Mouse (Mus musculus): ENCODE measurements around the gene Cln5. TPM values are rescaled to one million over a fixed set of nuclear protein-coding genes. Genes with fewer than 3 reads are reported as not detected.

The Cln5 gene
- total and polyA plus RNA-seq, 2 experiments from 2014 or later = 14.7 to 21.8 TPM

DNA sequence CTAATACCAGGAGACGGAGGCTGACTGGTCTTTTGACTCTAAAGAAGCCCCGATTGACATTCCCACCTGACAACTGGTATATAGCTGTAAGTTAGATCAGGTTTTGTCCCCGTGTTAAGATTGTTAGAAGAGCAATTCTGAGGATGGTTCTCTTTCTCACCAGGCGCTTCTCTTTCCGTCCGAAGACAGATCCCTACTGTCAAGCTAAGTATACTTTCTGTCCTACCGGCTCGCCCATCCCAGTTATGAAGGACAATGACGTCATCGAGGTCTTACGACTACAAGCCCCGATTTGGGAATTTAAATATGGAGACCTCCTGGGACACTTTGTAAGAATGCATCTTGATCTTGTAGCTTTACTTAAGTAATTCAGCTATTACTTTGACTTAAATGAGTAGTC is 1.5 kb downstream of the Cln5 start:
- Histone ChIP-seq H3K36me3 (replicated peaks; ENCODE audit: control insufficient read depth, insufficient read depth, low read length) (peaks cover 27% of the 10 kb centered on the region), H3K27me3 (ENCODE audit: control insufficient read depth, insufficient read depth, low read length) (no peaks in the 10 kb centered on the region), H3K4me3 (ENCODE audit: low read depth, low read length) (no peak overlapping the region), H3K4me1 (ENCODE audit: control insufficient read depth, insufficient read depth) (no peaks in the 10 kb centered on the region), H3K9me3 (replicated peaks; ENCODE audit: control insufficient read depth, low read length) (no peaks in the 10 kb centered on the region), H3K4me2 (ENCODE audit: low read depth, low read length) (no peak overlapping the region), H3K9ac (replicated peaks; ENCODE audit: low read depth, low read length) (no peak overlapping the region), H3K27ac (ENCODE audit: low read depth) (no peak overlapping the region)
- ATAC-seq (ENCODE audit: insufficient read depth, low read depth) (no peak), DNase-seq (ENCODE audit: low spot score) (no peak)
- WGBS = 90% methylated on average over 12 of the region's 12 CpGs
- TF ChIP-seq EP300 (IDR thresholded peaks at IDR 0.05; ENCODE audit: low read depth) (no peak), CTCF (IDR thresholded peaks at IDR 0.05; ENCODE audit: low read depth) (no peak)

DNA sequence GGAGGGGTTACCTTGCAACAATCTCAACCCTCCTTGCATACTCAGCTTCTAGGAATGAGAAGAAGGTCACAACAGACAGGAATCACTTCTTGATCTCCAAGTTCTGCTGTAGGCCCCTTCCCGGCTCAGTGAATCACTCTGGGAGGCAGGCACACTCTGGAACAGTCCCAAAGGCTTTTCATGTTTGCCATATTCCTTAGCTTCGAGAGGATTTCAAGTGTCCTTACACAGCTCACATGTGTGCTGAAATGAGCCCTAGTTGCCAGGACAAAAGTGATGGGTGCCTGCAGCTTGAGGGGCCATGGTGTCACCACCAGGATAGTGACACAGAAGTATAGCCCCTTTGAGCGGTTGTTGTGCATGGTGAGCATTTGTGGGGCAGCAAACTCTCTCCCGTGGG is 2.7 kb downstream of the Cln5 start:
- H3K4me1 ChIP-seq (ENCODE audit: control insufficient read depth, insufficient read depth) = no peaks in the 10 kb centered on the region
- H3K9ac ChIP-seq (replicated peaks; ENCODE audit: low read depth, low read length) = no peak overlapping the region
- no peak for TF ChIP-seq EP300 (IDR thresholded peaks at IDR 0.05; ENCODE audit: low read depth)
- TF ChIP-seq CTCF (IDR thresholded peaks at IDR 0.05; ENCODE audit: low read depth) = no peak
- no peaks in the 10 kb centered on the region for H3K9me3 ChIP-seq (replicated peaks; ENCODE audit: control insufficient read depth, low read length)
- H3K27me3 ChIP-seq (ENCODE audit: control insufficient read depth, insufficient read depth, low read length) = no peaks in the 10 kb centered on the region
- H3K4me3 ChIP-seq (ENCODE audit: low read depth, low read length) = no peak overlapping the region
- H3K36me3 ChIP-seq (replicated peaks; ENCODE audit: control insufficient read depth, insufficient read depth, low read length) = peaks cover 36% of the 10 kb centered on the region
- no peak overlapping the region for H3K4me2 ChIP-seq (ENCODE audit: low read depth, low read length)
- no peak for DNase-seq (ENCODE audit: low spot score)
- ATAC-seq (ENCODE audit: insufficient read depth, low read depth) = no peak
- WGBS = 77% methylated on average over 4 of the region's 4 CpGs
- H3K27ac ChIP-seq (ENCODE audit: low read depth) = no peak overlapping the region

DNA sequence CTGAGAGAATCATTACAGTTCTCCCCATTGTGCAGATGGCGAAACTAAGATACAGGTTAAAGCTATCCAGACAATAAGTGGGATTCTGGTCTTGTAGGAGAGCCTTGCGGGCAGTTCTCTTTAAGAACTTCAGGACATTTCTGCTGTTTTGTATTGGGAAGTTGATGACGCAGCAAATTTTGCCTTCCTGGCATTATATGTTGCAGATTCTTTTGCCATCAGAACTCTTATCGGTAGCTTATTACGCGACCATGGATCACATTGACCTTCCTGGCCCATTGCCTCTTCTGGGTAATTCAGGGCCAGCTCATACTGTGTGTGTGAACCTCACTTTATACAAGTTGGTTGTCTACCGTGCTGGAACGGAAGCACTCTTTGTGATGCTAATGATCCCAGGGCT is 3.8 kb downstream of the Cln5 start:
- Histone ChIP-seq H3K4me1 (ENCODE audit: control insufficient read depth, insufficient read depth) (no peaks in the 10 kb centered on the region), H3K9me3 (replicated peaks; ENCODE audit: control insufficient read depth, low read length) (no peaks in the 10 kb centered on the region), H3K36me3 (replicated peaks; ENCODE audit: control insufficient read depth, insufficient read depth, low read length) (peaks cover 46% of the 10 kb centered on the region), H3K9ac (replicated peaks; ENCODE audit: low read depth, low read length) (no peak overlapping the region), H3K4me3 (ENCODE audit: low read depth, low read length) (no peak overlapping the region), H3K4me2 (ENCODE audit: low read depth, low read length) (no peak overlapping the region), H3K27ac (ENCODE audit: low read depth) (no peak overlapping the region), H3K27me3 (ENCODE audit: control insufficient read depth, insufficient read depth, low read length) (no peaks in the 10 kb centered on the region)
- ATAC-seq (ENCODE audit: insufficient read depth, low read depth) (no peak), DNase-seq (ENCODE audit: low spot score) (no peak)
- WGBS = 96% methylated on average over 8 of the region's 8 CpGs
- TF ChIP-seq EP300 (IDR thresholded peaks at IDR 0.05; ENCODE audit: low read depth) (no peak), CTCF (IDR thresholded peaks at IDR 0.05; ENCODE audit: low read depth) (no peak)

DNA sequence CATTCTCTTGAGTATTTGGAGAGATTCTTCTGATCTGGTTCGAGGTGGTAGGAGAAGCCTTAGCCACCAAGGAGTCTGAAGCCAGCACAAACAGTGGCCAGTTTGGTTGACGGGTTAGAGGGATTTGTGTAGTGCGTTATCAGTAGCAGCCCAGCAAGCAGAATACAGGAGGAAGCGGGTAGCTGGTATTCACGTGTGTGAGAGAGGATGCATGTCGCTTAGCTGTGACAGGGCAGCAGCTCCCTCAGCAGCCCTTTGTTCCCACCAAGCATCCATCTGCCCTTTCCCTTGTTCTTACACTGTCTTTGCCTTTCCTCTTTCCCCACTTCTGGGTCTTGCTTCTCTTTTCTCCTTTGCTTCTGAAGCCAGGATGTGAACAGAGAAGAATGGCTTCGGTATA is 5.2 kb downstream of the Cln5 start:
- Histone ChIP-seq H3K27me3 (ENCODE audit: control insufficient read depth, insufficient read depth, low read length) (no peaks in the 10 kb centered on the region), H3K36me3 (replicated peaks; ENCODE audit: control insufficient read depth, insufficient read depth, low read length) (peaks cover 49% of the 10 kb centered on the region), H3K9ac (replicated peaks; ENCODE audit: low read depth, low read length) (no peak overlapping the region), H3K4me3 (ENCODE audit: low read depth, low read length) (no peak overlapping the region), H3K27ac (ENCODE audit: low read depth) (no peak overlapping the region), H3K4me1 (ENCODE audit: control insufficient read depth, insufficient read depth) (no peaks in the 10 kb centered on the region), H3K4me2 (ENCODE audit: low read depth, low read length) (no peak overlapping the region), H3K9me3 (replicated peaks; ENCODE audit: control insufficient read depth, low read length) (no peaks in the 10 kb centered on the region)
- no peak for ATAC-seq (ENCODE audit: insufficient read depth, low read depth)
- WGBS = 74% methylated on average over 7 of the region's 7 CpGs
- TF ChIP-seq EP300 (IDR thresholded peaks at IDR 0.05; ENCODE audit: low read depth) = no peak
- no peak for TF ChIP-seq CTCF (IDR thresholded peaks at IDR 0.05; ENCODE audit: low read depth)
- no peak for DNase-seq (ENCODE audit: low spot score)

- H3K27ac ChIP-seq (ENCODE audit: low read depth) = no peak overlapping the region
- no peaks in the 10 kb centered on the region for H3K27me3 ChIP-seq (ENCODE audit: control insufficient read depth, insufficient read depth, low read length)
- H3K9me3 ChIP-seq (replicated peaks; ENCODE audit: control insufficient read depth, low read length) = no peaks in the 10 kb centered on the region
- no peak overlapping the region for H3K4me3 ChIP-seq (ENCODE audit: low read depth, low read length)
- DNase-seq (ENCODE audit: low spot score) = no peak
- H3K4me1 ChIP-seq (ENCODE audit: control insufficient read depth, insufficient read depth) = no peaks in the 10 kb centered on the region
- ATAC-seq (ENCODE audit: insufficient read depth, low read depth) = no peak
- peaks cover 60% of the 10 kb centered on the region for H3K36me3 ChIP-seq (replicated peaks; ENCODE audit: control insufficient read depth, insufficient read depth, low read length)
- 81% methylated on average over 9 of the region's 9 CpGs for WGBS
- H3K4me2 ChIP-seq (ENCODE audit: low read depth, low read length) = no peak overlapping the region
- TF ChIP-seq EP300 (IDR thresholded peaks at IDR 0.05; ENCODE audit: low read depth) (no peak), CTCF (IDR thresholded peaks at IDR 0.05; ENCODE audit: low read depth) (no peak)
- no peak overlapping the region for H3K9ac ChIP-seq (replicated peaks; ENCODE audit: low read depth, low read length)
Measured at GRCm38 (mm10) chr14:103077272-103078005, 7.4 kb downstream of the Cln5 start.

Data from heart, postnatal 0 days (tissue).